Mouse (Mus musculus): ENCODE measurements around the gene Syngap1. TPM values are rescaled to one million over a fixed set of nuclear protein-coding genes. Genes with fewer than 3 reads are reported as not detected.
"Not testable (repeated sequence)": the region's sequence is repeated elsewhere in the genome, so short reads cannot be mapped to it uniquely, and the experiment has no call there.

Gene Syngap1
- polyA plus RNA-seq, 1 experiment from 2014 or later = 1.5 TPM

DNA sequence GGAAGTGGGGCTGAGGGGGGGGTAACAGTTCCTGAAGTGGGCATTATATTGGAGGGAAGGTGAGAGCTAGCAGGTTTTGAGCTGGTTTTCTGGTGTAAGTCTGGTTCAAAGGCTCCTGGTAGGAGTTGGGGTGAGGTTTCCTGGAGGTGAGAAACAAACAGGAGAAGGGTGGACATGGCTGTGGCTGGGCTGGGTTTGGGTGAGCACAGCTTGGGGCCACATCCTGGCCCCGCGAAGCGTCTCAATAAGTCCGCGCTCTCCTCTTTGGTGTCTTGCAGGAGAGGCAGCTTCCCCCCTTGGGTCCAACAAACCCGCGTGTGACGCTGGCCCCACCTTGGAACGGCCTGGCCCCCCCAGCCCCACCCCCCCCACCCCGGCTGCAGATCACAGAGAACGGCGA lies 29.2 kb downstream of the Syngap1 start:
- H3K36me3 ChIP-seq (ENCODE audit: control insufficient read depth, insufficient read depth, low read length) = peaks cover 44% of the 10 kb centered on the region
- WGBS = 57% methylated on average over 12 of the region's 12 CpGs
- H3K9me3 ChIP-seq (ENCODE audit: control insufficient read depth, low read length) = no peaks in the 10 kb centered on the region
- H3K27ac ChIP-seq (replicated peaks in 1 of 2; ENCODE audit: control insufficient read depth in 1 of 2, insufficient read depth in 1 of 2, low read depth in 2 of 2, low read length in 2 of 2) = no peak overlapping the region
- no peak overlapping the region for H3K4me3 ChIP-seq (ENCODE audit: control insufficient read depth in 1 of 2, insufficient read depth in 1 of 2, low read depth in 1 of 2, low read length in 2 of 2)
- H3K4me1 ChIP-seq (ENCODE audit: control insufficient read depth in 2 of 2, insufficient read depth in 2 of 2, low read length in 2 of 2) = peaks cover 3 to 27% of the 10 kb centered on the region in 2 experiments
- H3K9ac ChIP-seq (ENCODE audit: low read length) = no peak overlapping the region
- no peaks in the 10 kb centered on the region for H3K27me3 ChIP-seq (ENCODE audit: control insufficient read depth, insufficient read depth, low read length)
- H3K4me2 ChIP-seq (ENCODE audit: low read length) = no peak overlapping the region
- ATAC-seq (ENCODE audit: insufficient number of reproducible peaks, insufficient read depth, low FRiP score, low read depth) = no peak

GRCm38 (mm10) chr17:26971247-26971905 lies 30.3 kb downstream of the Syngap1 start:
- Histone ChIP-seq H3K4me3 (ENCODE audit: control insufficient read depth in 1 of 2, insufficient read depth in 1 of 2, low read depth in 1 of 2, low read length in 2 of 2) (no peak overlapping the region), H3K27me3 (ENCODE audit: control insufficient read depth, insufficient read depth, low read length) (no peaks in the 10 kb centered on the region), H3K9me3 (ENCODE audit: control insufficient read depth, low read length) (no peaks in the 10 kb centered on the region), H3K36me3 (ENCODE audit: control insufficient read depth, insufficient read depth, low read length) (peaks cover 44% of the 10 kb centered on the region), H3K4me2 (ENCODE audit: low read length) (peak overlapping the region; percentile 94; the same call in 1 of the 2 replicates), H3K27ac (replicated peaks in 1 of 2; ENCODE audit: control insufficient read depth in 1 of 2, insufficient read depth in 1 of 2, low read depth in 2 of 2, low read length in 2 of 2) (no peak overlapping the region), H3K9ac (ENCODE audit: low read length) (peak overlapping the region; percentile 89), H3K4me1 (ENCODE audit: control insufficient read depth in 2 of 2, insufficient read depth in 2 of 2, low read length in 2 of 2) (peaks cover 3 to 27% of the 10 kb centered on the region in 2 experiments)
- WGBS = 57% methylated on average over 7 of the region's 8 CpGs
- ATAC-seq (ENCODE audit: insufficient number of reproducible peaks, insufficient read depth, low FRiP score, low read depth) = no peak

GRCm38 (mm10) chr17:26972107-26972506 lies 31.1 kb downstream of the Syngap1 start:
- no peak for ATAC-seq (ENCODE audit: insufficient number of reproducible peaks, insufficient read depth, low FRiP score, low read depth)
- 3% methylated on average over 3 of the region's 3 CpGs for WGBS
- H3K27ac ChIP-seq (replicated peaks in 1 of 2; ENCODE audit: control insufficient read depth in 1 of 2, insufficient read depth in 1 of 2, low read depth in 2 of 2, low read length in 2 of 2) = peak overlapping the region in 1 of 2 experiments; percentile 70; a peak in 1 of 4 replicates
- no peaks in the 10 kb centered on the region for H3K9me3 ChIP-seq (ENCODE audit: control insufficient read depth, low read length)
- peak overlapping the region; percentile 94 for H3K4me2 ChIP-seq (ENCODE audit: low read length)
- H3K27me3 ChIP-seq (ENCODE audit: control insufficient read depth, insufficient read depth, low read length) = no peaks in the 10 kb centered on the region
- peak overlapping the region; percentile 78 to 92 for H3K4me3 ChIP-seq (ENCODE audit: control insufficient read depth in 1 of 2, insufficient read depth in 1 of 2, low read depth in 1 of 2, low read length in 2 of 2)
- peaks cover 3 to 27% of the 10 kb centered on the region in 2 experiments for H3K4me1 ChIP-seq (ENCODE audit: control insufficient read depth in 2 of 2, insufficient read depth in 2 of 2, low read length in 2 of 2)
- H3K9ac ChIP-seq (ENCODE audit: low read length) = peak overlapping the region; percentile 89
- H3K36me3 ChIP-seq (ENCODE audit: control insufficient read depth, insufficient read depth, low read length) = peaks cover 43% of the 10 kb centered on the region

- Histone ChIP-seq H3K4me1 (ENCODE audit: control insufficient read depth in 2 of 2, insufficient read depth in 2 of 2, low read length in 2 of 2) (peaks cover 3 to 27% of the 10 kb centered on the region in 2 experiments), H3K27me3 (ENCODE audit: control insufficient read depth, insufficient read depth, low read length) (no peaks in the 10 kb centered on the region), H3K9me3 (ENCODE audit: control insufficient read depth, low read length) (no peaks in the 10 kb centered on the region), H3K4me2 (ENCODE audit: low read length) (peak within 1 kb of the TSS; percentile 94), H3K27ac (replicated peaks in 1 of 2; ENCODE audit: control insufficient read depth in 1 of 2, insufficient read depth in 1 of 2, low read depth in 2 of 2, low read length in 2 of 2) (peak within 1 kb of the TSS; percentile 70 to 72), H3K9ac (ENCODE audit: low read length) (peak within 1 kb of the TSS; percentile 89), H3K36me3 (ENCODE audit: control insufficient read depth, insufficient read depth, low read length) (peaks cover 41% of the 10 kb centered on the region), H3K4me3 (ENCODE audit: control insufficient read depth in 1 of 2, insufficient read depth in 1 of 2, low read depth in 1 of 2, low read length in 2 of 2) (peak within 1 kb of the TSS; percentile 78 to 92)
- ATAC-seq (ENCODE audit: insufficient number of reproducible peaks, insufficient read depth, low FRiP score, low read depth) = peak; percentile 98
- under 1% methylated on average over 75 of the region's 75 CpGs for WGBS
These were observed 31.9 kb downstream of the Syngap1 start, which contains the start of gene Zbtb9 for GRCm38 (mm10) chr17:26972703-26973574. Gene Zbtb9 (plus strand): TSS chr17:26973167.

- WGBS = 89% methylated on average over 15 of the region's 15 CpGs
- no peak overlapping the region for H3K4me3 ChIP-seq (ENCODE audit: control insufficient read depth in 1 of 2, insufficient read depth in 1 of 2, low read depth in 1 of 2, low read length in 2 of 2)
- H3K9ac ChIP-seq (ENCODE audit: low read length) = no peak overlapping the region; the same call in 1 of the 2 replicates
- H3K27ac ChIP-seq (replicated peaks in 1 of 2; ENCODE audit: control insufficient read depth in 1 of 2, insufficient read depth in 1 of 2, low read depth in 2 of 2, low read length in 2 of 2) = no peak overlapping the region
- no peaks in the 10 kb centered on the region for H3K27me3 ChIP-seq (ENCODE audit: control insufficient read depth, insufficient read depth, low read length)
- H3K36me3 ChIP-seq (ENCODE audit: control insufficient read depth, insufficient read depth, low read length) = peaks cover 50% of the 10 kb centered on the region
- no peak overlapping the region for H3K4me2 ChIP-seq (ENCODE audit: low read length)
- peaks cover 3 to 27% of the 10 kb centered on the region in 2 experiments for H3K4me1 ChIP-seq (ENCODE audit: control insufficient read depth in 2 of 2, insufficient read depth in 2 of 2, low read length in 2 of 2)
- H3K9me3 ChIP-seq (ENCODE audit: control insufficient read depth, low read length) = no peaks in the 10 kb centered on the region
- no peak for ATAC-seq (ENCODE audit: insufficient number of reproducible peaks, insufficient read depth, low FRiP score, low read depth)
These were observed 33.5 kb downstream of the Syngap1 start for GRCm38 (mm10) chr17:26974547-26974946.

DNA sequence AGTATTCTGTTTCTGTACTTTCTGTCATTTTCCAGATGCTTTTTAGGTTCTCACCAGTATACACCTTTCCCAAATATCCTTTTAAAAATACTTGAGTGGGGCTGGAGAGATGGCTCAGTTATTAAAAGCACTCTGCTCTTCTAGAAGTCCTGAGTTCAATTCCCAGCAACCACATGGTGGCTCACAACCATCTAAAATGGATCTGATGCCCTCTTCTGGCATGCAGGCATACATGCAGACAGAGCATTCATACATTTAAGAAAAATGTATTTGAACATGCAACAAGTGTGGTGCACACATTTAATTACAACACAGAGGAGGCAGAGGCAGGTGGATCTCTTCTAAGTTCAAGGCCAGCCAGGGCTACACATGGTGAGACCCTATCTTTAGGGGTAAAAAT lies 34.4 kb downstream of the Syngap1 start:
- Histone ChIP-seq H3K4me1 (ENCODE audit: control insufficient read depth in 2 of 2, insufficient read depth in 2 of 2, low read length in 2 of 2) (peaks cover 3 to 27% of the 10 kb centered on the region in 2 experiments), H3K9ac (ENCODE audit: low read length) (no peak overlapping the region), H3K27ac (replicated peaks in 1 of 2; ENCODE audit: control insufficient read depth in 1 of 2, insufficient read depth in 1 of 2, low read depth in 2 of 2, low read length in 2 of 2) (no peak overlapping the region), H3K36me3 (ENCODE audit: control insufficient read depth, insufficient read depth, low read length) (peaks cover 50% of the 10 kb centered on the region), H3K4me3 (ENCODE audit: control insufficient read depth in 1 of 2, insufficient read depth in 1 of 2, low read depth in 1 of 2, low read length in 2 of 2) (no peak overlapping the region), H3K4me2 (ENCODE audit: low read length) (no peak overlapping the region), H3K9me3 (ENCODE audit: control insufficient read depth, low read length) (no peaks in the 10 kb centered on the region), H3K27me3 (ENCODE audit: control insufficient read depth, insufficient read depth, low read length) (no peaks in the 10 kb centered on the region)
- ATAC-seq (ENCODE audit: insufficient number of reproducible peaks, insufficient read depth, low FRiP score, low read depth) = no peak

DNA sequence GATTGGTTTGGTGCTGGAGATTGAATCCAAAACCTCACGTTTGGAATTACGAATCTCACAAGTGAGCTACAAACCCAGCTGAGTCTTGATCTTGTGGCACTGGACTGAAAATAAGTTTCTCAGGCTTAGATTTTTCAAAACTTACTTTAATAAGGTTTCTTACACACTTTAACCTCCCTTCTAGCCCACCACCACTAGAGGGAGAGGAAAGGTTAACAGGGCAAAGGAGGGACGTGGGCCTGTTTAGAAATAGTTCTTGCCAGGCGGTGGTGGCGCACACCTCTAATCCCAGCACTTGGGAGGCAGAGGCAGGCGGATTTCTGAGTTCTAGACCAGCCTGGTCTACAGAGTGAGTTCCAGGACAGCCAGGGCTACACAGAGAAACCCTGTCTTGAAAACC lies 36.3 kb downstream of the Syngap1 start:
- H3K36me3 ChIP-seq (ENCODE audit: control insufficient read depth, insufficient read depth, low read length) = peaks cover 50% of the 10 kb centered on the region
- WGBS = 90% methylated on average over 6 of the region's 6 CpGs
- not testable (repeated sequence) for H3K9me3 ChIP-seq (ENCODE audit: control insufficient read depth, low read length); ATAC-seq (ENCODE audit: insufficient number of reproducible peaks, insufficient read depth, low FRiP score, low read depth); H3K4me3 ChIP-seq (ENCODE audit: control insufficient read depth in 1 of 2, insufficient read depth in 1 of 2, low read depth in 1 of 2, low read length in 2 of 2); H3K9ac ChIP-seq (ENCODE audit: low read length); H3K27me3 ChIP-seq (ENCODE audit: control insufficient read depth, insufficient read depth, low read length); H3K27ac ChIP-seq (replicated peaks in 1 of 2; ENCODE audit: control insufficient read depth in 1 of 2, insufficient read depth in 1 of 2, low read depth in 2 of 2, low read length in 2 of 2); H3K4me2 ChIP-seq (ENCODE audit: low read length)
- H3K4me1 ChIP-seq (ENCODE audit: control insufficient read depth in 2 of 2, insufficient read depth in 2 of 2, low read length in 2 of 2) = peaks cover 6 to 14% of the 10 kb centered on the region in 2 experiments
